In the genomic region with DNA sequence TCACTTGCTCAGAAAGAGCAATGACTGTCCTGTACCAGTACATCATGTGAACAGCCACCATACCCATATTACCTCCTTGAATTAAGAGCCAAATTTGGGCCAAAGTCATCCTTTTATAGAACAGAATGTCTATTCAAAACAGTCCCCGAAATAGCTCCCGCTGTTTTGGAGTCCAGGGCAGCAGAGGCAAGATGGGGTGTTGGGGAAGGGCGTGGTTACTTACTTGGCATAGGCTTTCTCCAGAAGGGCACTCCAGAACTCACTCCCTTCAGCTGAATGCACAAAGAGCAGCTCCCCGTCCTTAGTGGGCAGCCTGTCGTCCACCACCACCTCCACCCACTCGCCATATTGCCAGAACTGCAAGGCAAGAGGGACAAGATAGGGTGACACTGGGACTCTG, we compare ENCODE assay signal across 13 mouse cellular contexts.
"Had no signal": no experiment of that assay in that cellular context is flagged by ENCODE, and none has a peak within 500 bp of the region (broad histone marks: within the 10 kb centered on the region; RNA-seq: fewer than 3 reads in every experiment).

No protein-coding gene starts in this region.

- DNase-seq: kidney, adult 11 months; kidney, adult 9 months; kidney, postnatal 36 days; liver, embryonic 13.5 days; liver, postnatal 0 days; midbrain, embryonic 14.5 days; thymus, adult 18-20 months; thymus, postnatal 25 days had no signal

- H3K4me3 ChIP-seq: limb, embryonic 15.5 days; liver, embryonic 13.5 days; midbrain, embryonic 10.5 days; neural tube, embryonic 12.5 days had no signal

- ATAC-seq: hindbrain, postnatal 0 days; liver, postnatal 0 days had no signal

- H3K27ac ChIP-seq: hindbrain, postnatal 0 days; kidney, postnatal 0 days; limb, embryonic 15.5 days; liver, embryonic 13.5 days; midbrain, embryonic 10.5 days; neural tube, embryonic 12.5 days had no signal
